Comparison of ENCODE assay signal across 8 mouse cellular contexts in genomic region chr6:90622758-90623455, GRCm38 (mm10). TPM values are rescaled to one million over a fixed set of nuclear protein-coding genes. Genes with fewer than 3 reads are reported as not detected.
DNase-seq lines count a peak whose midpoint lies in the region; ATAC-seq lines count a peak whose summit lies in the region.

No protein-coding gene starts in this region.

- DNase-seq in forebrain, embryonic 14.5 days (ENCODE audit: low spot score) = no peak
- DNase-seq in liver = peak; percentile 93
- DNase-seq in thymus, postnatal 0 days (ENCODE audit: low spot score) = peak; percentile 49
- DNase-seq in gastrocnemius, postnatal 36 days = no peak
- no peak for DNase-seq in right cerebral cortex, postnatal 25 days

- H3K27me3 ChIP-seq in forebrain, embryonic 16.5 days (replicated peaks; ENCODE audit: control insufficient read depth, insufficient read depth, low read length) = no peaks in the 10 kb centered on the region
- no peaks in the 10 kb centered on the region for H3K27me3 ChIP-seq in forebrain, embryonic 14.5 days (replicated peaks; ENCODE audit: control insufficient read depth, insufficient read depth, low read length)
- no peaks in the 10 kb centered on the region for H3K27me3 ChIP-seq in midbrain, embryonic 15.5 days (replicated peaks)
- H3K27me3 ChIP-seq in midbrain, embryonic 13.5 days = no peaks in the 10 kb centered on the region

- 41% methylated on average over 11 of the region's 11 CpGs for WGBS in forebrain, embryonic 16.5 days
- WGBS in forebrain, embryonic 14.5 days = 39% methylated on average over 11 of the region's 11 CpGs
- 36% methylated on average over 11 of the region's 11 CpGs for WGBS in midbrain, embryonic 15.5 days
- WGBS in midbrain, embryonic 13.5 days = 41% methylated on average over 11 of the region's 11 CpGs

- H3K4me1 ChIP-seq in forebrain, embryonic 16.5 days (replicated peaks; ENCODE audit: control insufficient read depth, insufficient read depth, low read length) = no peaks in the 10 kb centered on the region
- no peaks in the 10 kb centered on the region for H3K4me1 ChIP-seq in forebrain, embryonic 14.5 days (ENCODE audit: control insufficient read depth, insufficient read depth, low read length)
- H3K4me1 ChIP-seq in midbrain, embryonic 15.5 days = 0 out of 2 replicates have a peak, but pooled peaks cover 3% of the 10 kb centered on the region
- H3K4me1 ChIP-seq in midbrain, embryonic 13.5 days (replicated peaks) = peaks cover 12% of the 10 kb centered on the region

- no peak overlapping the region for H3K9ac ChIP-seq in forebrain, embryonic 16.5 days (replicated peaks; ENCODE audit: low read depth, low read length)
- H3K9ac ChIP-seq in forebrain, embryonic 14.5 days (ENCODE audit: low read length) = no peak overlapping the region
- H3K9ac ChIP-seq in midbrain, embryonic 15.5 days = no peak overlapping the region
- H3K9ac ChIP-seq in midbrain, embryonic 13.5 days (replicated peaks) = no peak overlapping the region

- H3K4me2 ChIP-seq in forebrain, embryonic 16.5 days (ENCODE audit: low read length) = no peak overlapping the region
- H3K4me2 ChIP-seq in forebrain, embryonic 14.5 days (ENCODE audit: low read length) = no peak overlapping the region
- H3K4me2 ChIP-seq in midbrain, embryonic 15.5 days = no peak overlapping the region
- no peak overlapping the region for H3K4me2 ChIP-seq in midbrain, embryonic 13.5 days (replicated peaks)

- H3K36me3 ChIP-seq in forebrain, embryonic 16.5 days (ENCODE audit: control insufficient read depth, insufficient read depth) = no peaks in the 10 kb centered on the region
- no peaks in the 10 kb centered on the region for H3K36me3 ChIP-seq in forebrain, embryonic 14.5 days (ENCODE audit: control insufficient read depth, insufficient read depth, low read length)
- H3K36me3 ChIP-seq in midbrain, embryonic 15.5 days (replicated peaks) = no peaks in the 10 kb centered on the region
- H3K36me3 ChIP-seq in midbrain, embryonic 13.5 days = no peaks in the 10 kb centered on the region

- peak; percentile 33; the same call in 1 of the 2 replicates for ATAC-seq in forebrain, embryonic 16.5 days
- no peak for ATAC-seq in forebrain, embryonic 14.5 days
- 0 out of 2 replicates have a peak, but pooled peaks have one; percentile 18 for ATAC-seq in midbrain, embryonic 15.5 days (replicated peaks)
- ATAC-seq in midbrain, embryonic 13.5 days = no peak

- no peaks in the 10 kb centered on the region for H3K9me3 ChIP-seq in forebrain, embryonic 16.5 days (ENCODE audit: control insufficient read depth, low read length)
- H3K9me3 ChIP-seq in forebrain, embryonic 14.5 days (replicated peaks; ENCODE audit: control insufficient read depth, low read length) = no peaks in the 10 kb centered on the region
- no peaks in the 10 kb centered on the region for H3K9me3 ChIP-seq in midbrain, embryonic 15.5 days
- no peaks in the 10 kb centered on the region for H3K9me3 ChIP-seq in midbrain, embryonic 13.5 days

- H3K4me3 ChIP-seq in forebrain, embryonic 16.5 days (replicated peaks; ENCODE audit: low read length) = no peak overlapping the region
- no peak overlapping the region for H3K4me3 ChIP-seq in forebrain, embryonic 14.5 days (ENCODE audit: low read depth, low read length)
- no peak overlapping the region for H3K4me3 ChIP-seq in midbrain, embryonic 15.5 days
- no peak overlapping the region for H3K4me3 ChIP-seq in midbrain, embryonic 13.5 days (replicated peaks)

- no peak overlapping the region for H3K27ac ChIP-seq in forebrain, embryonic 16.5 days (ENCODE audit: low read length)
- H3K27ac ChIP-seq in forebrain, embryonic 14.5 days (ENCODE audit: low read depth, low read length) = no peak overlapping the region
- no peak overlapping the region for H3K27ac ChIP-seq in midbrain, embryonic 15.5 days
- no peak overlapping the region for H3K27ac ChIP-seq in midbrain, embryonic 13.5 days

- intact Hi-C loops in gastrocnemius, postnatal 36 days (cut with DNase I) = no loop called here

RNA-seq across cellular contexts. Expression of gene Slc41a3, which starts 18.4 kb away (rescaled TPM):
- polyA plus RNA-seq in forebrain, embryonic 16.5 days (2015; fragmentation: Nextera tagmentation; extraction: Ambion mirVana) = 2.4 and 3.3 TPM in 2 replicates
- polyA plus RNA-seq in forebrain, embryonic 14.5 days (2014; fragmentation: Nextera tagmentation; extraction: Ambion mirVana) = 2.0 and 2.1 TPM in 2 replicates
- 5.8 and 6.3 TPM in 2 replicates for polyA plus RNA-seq in midbrain, embryonic 15.5 days (2015; fragmentation: Nextera tagmentation; extraction: Ambion mirVana)
- 3.3 and 3.6 TPM in 2 replicates for polyA plus RNA-seq in midbrain, embryonic 13.5 days (2015; fragmentation: Nextera tagmentation; extraction: Ambion mirVana)
- 5.0 and 7.5 TPM in 2 replicates for polyA plus RNA-seq in thymus, postnatal 0 days (2015; fragmentation: Nextera tagmentation; extraction: Ambion mirVana)
- total RNA-seq in gastrocnemius, postnatal 36 days (2021) = 10 to 100 TPM; 61.5 to 75.4 TPM

Comparison
In these comparisons a context has a peak if more than half of its experiments do, and no peak if none do; other contexts are left out.
1. ATAC-seq: peak in forebrain, embryonic 16.5 days (single experiment) and midbrain, embryonic 15.5 days (single experiment); none in forebrain, embryonic 14.5 days (single experiment) and midbrain, embryonic 13.5 days (single experiment).
2. DNase-seq: peak in liver (single experiment) and thymus, postnatal 0 days (single experiment); none in forebrain, embryonic 14.5 days (single experiment), gastrocnemius, postnatal 36 days (0 of 2) and right cerebral cortex, postnatal 25 days (single experiment).